Comparison of ENCODE assay signal across 14 mouse cellular contexts in genomic region chr15:61599734-61600133, GRCm38 (mm10).
DNase-seq lines count a peak whose midpoint lies in the region; ATAC-seq lines count a peak whose summit lies in the region.
"Had no signal": no experiment of that assay in that cellular context is flagged by ENCODE, and none has a peak within 500 bp of the region (broad histone marks: within the 10 kb centered on the region; RNA-seq: fewer than 3 reads in every experiment).

No protein-coding gene starts in this region.

- H3K36me3 ChIP-seq in embryonic facial prominence, embryonic 14.5 days (ENCODE audit: control insufficient read depth, insufficient read depth, low read length), result no peaks in the 10 kb centered on the region
- H3K36me3 ChIP-seq in embryonic facial prominence, embryonic 10.5 days (replicated peaks), result no peaks in the 10 kb centered on the region
- H3K36me3 ChIP-seq in heart, embryonic 12.5 days, result no peaks in the 10 kb centered on the region
- no peaks in the 10 kb centered on the region for H3K36me3 ChIP-seq in hindbrain, embryonic 11.5 days (ENCODE audit: control insufficient read depth, insufficient read depth, low read length)
- H3K36me3 ChIP-seq: G1E had no signal

- H3K4me3 ChIP-seq in embryonic facial prominence, embryonic 14.5 days (ENCODE audit: low read depth, low read length), result no peak overlapping the region
- H3K4me3 ChIP-seq in embryonic facial prominence, embryonic 10.5 days, result no peak overlapping the region
- no peak overlapping the region for H3K4me3 ChIP-seq in heart, embryonic 12.5 days
- H3K4me3 ChIP-seq in hindbrain, embryonic 11.5 days (ENCODE audit: low read depth, low read length), result no peak overlapping the region

- no peak overlapping the region for H3K4me2 ChIP-seq in embryonic facial prominence, embryonic 14.5 days (ENCODE audit: low read depth, low read length)
- H3K4me2 ChIP-seq in heart, embryonic 12.5 days, result peak overlapping the region; percentile 47
- H3K4me2 ChIP-seq in hindbrain, embryonic 11.5 days (replicated peaks; ENCODE audit: low read depth, low read length), result no peak overlapping the region
- H3K4me2 ChIP-seq: liver, embryonic 11.5 days had no signal

- H3K4me1 ChIP-seq in embryonic facial prominence, embryonic 14.5 days (ENCODE audit: control insufficient read depth, insufficient read depth, low read length), result no peaks in the 10 kb centered on the region
- peaks cover 5% of the 10 kb centered on the region; the same call in 1 of the 2 replicates for H3K4me1 ChIP-seq in embryonic facial prominence, embryonic 10.5 days
- H3K4me1 ChIP-seq in heart, embryonic 12.5 days (replicated peaks), result peaks cover 3% of the 10 kb centered on the region
- H3K4me1 ChIP-seq in hindbrain, embryonic 11.5 days (replicated peaks; ENCODE audit: control insufficient read depth, insufficient read depth, low read length), result no peaks in the 10 kb centered on the region

- no peak for ATAC-seq in embryonic facial prominence, embryonic 14.5 days (ENCODE audit: low read depth)
- no peak for ATAC-seq in heart, embryonic 12.5 days (ENCODE audit: insufficient number of reproducible peaks, low FRiP score)
- ATAC-seq in hindbrain, embryonic 11.5 days (ENCODE audit: low FRiP score), result no peak
- ATAC-seq: activated CD4-positive, CD25-positive, alpha-beta regulatory T cell, adult 4 months; hindbrain, embryonic 16.5 days had no signal

- peak; percentile 4 for DNase-seq in embryonic facial prominence, embryonic 14.5 days (ENCODE audit: low spot score)
- DNase-seq in embryonic facial prominence, embryonic 10.5 days (ENCODE audit: low spot score), result no peak
- peak; percentile 3 to 8 for DNase-seq in left cerebral cortex, postnatal 14 days (ENCODE audit: low spot score in 2 of 2)
- no peak for DNase-seq in left cerebral cortex, postnatal 4 days
- peak; percentile 68 for DNase-seq in brain, adult 2 months (ENCODE audit: low read depth, low spot score)
- DNase-seq in kidney, postnatal 25 days, result no peak
- no peak for DNase-seq in hindbrain, embryonic 11.5 days (ENCODE audit: low spot score)
- DNase-seq: gastrocnemius, postnatal 25 days; thymus, postnatal 36 days had no signal

- 73% methylated on average over 6 of the region's 6 CpGs for WGBS in embryonic facial prominence, embryonic 14.5 days
- WGBS in embryonic facial prominence, embryonic 10.5 days, result 74% methylated on average over 6 of the region's 6 CpGs
- WGBS in heart, embryonic 12.5 days, result 30% methylated on average over 6 of the region's 6 CpGs
- WGBS in hindbrain, embryonic 11.5 days, result 86% methylated on average over 6 of the region's 6 CpGs

- intact Hi-C loops in left cerebral cortex, postnatal 14 days (cut with DNase I), result no loop called here
- intact Hi-C loops in left cerebral cortex, postnatal 4 days (cut with DNase I), result no loop called here

- no peaks in the 10 kb centered on the region for H3K27me3 ChIP-seq in embryonic facial prominence, embryonic 14.5 days (replicated peaks; ENCODE audit: control insufficient read depth, insufficient read depth, low read length)
- no peaks in the 10 kb centered on the region for H3K27me3 ChIP-seq in embryonic facial prominence, embryonic 10.5 days (replicated peaks; ENCODE audit: low read depth, poor library complexity, severe bottlenecking)
- H3K27me3 ChIP-seq in heart, embryonic 12.5 days (replicated peaks), result no peaks in the 10 kb centered on the region
- H3K27me3 ChIP-seq in hindbrain, embryonic 11.5 days (ENCODE audit: control insufficient read depth, insufficient read depth, low read length), result no peaks in the 10 kb centered on the region

- H3K27ac ChIP-seq in embryonic facial prominence, embryonic 14.5 days (replicated peaks; ENCODE audit: low read depth, low read length), result no peak overlapping the region
- no peak overlapping the region for H3K27ac ChIP-seq in embryonic facial prominence, embryonic 10.5 days (replicated peaks)
- no peak overlapping the region for H3K27ac ChIP-seq in heart, embryonic 12.5 days (ENCODE audit: poor library complexity, severe bottlenecking)
- no peak overlapping the region for H3K27ac ChIP-seq in hindbrain, embryonic 11.5 days (ENCODE audit: low read depth, low read length)

- no peak overlapping the region for H3K9ac ChIP-seq in embryonic facial prominence, embryonic 14.5 days (ENCODE audit: low read depth, low read length)
- H3K9ac ChIP-seq in heart, embryonic 12.5 days, result no peak overlapping the region
- H3K9ac ChIP-seq in hindbrain, embryonic 11.5 days (ENCODE audit: low read depth, low read length), result no peak overlapping the region

- H3K9me3 ChIP-seq in embryonic facial prominence, embryonic 14.5 days (ENCODE audit: control insufficient read depth, low read length), result no peaks in the 10 kb centered on the region
- no peaks in the 10 kb centered on the region for H3K9me3 ChIP-seq in embryonic facial prominence, embryonic 10.5 days
- H3K9me3 ChIP-seq in heart, embryonic 12.5 days (replicated peaks), result no peaks in the 10 kb centered on the region
- H3K9me3 ChIP-seq in hindbrain, embryonic 11.5 days (ENCODE audit: control insufficient read depth, low read length), result no peaks in the 10 kb centered on the region
- H3K9me3 ChIP-seq: G1E had no signal

Comparison
In these comparisons a context has a peak if more than half of its experiments do, and no peak if none do; other contexts are left out.
1. DNase-seq: peak in embryonic facial prominence, embryonic 14.5 days (single experiment), left cerebral cortex, postnatal 14 days (2 of 2) and brain, adult 2 months (single experiment); none in embryonic facial prominence, embryonic 10.5 days (single experiment), left cerebral cortex, postnatal 4 days (single experiment), kidney, postnatal 25 days (0 of 2) and hindbrain, embryonic 11.5 days (single experiment).